Mouse (Mus musculus) T-cell, adult 2 months (primary cell): ENCODE measurements around the gene Cnn1.
"Not testable (repeated sequence)": the region's sequence is repeated elsewhere in the genome, so short reads cannot be mapped to it uniquely, and the experiment has no call there.

Experiments
- DNase-seq: peaks from one replicate; pipeline ENCODE4 v3.0.0; 2022; ENCODE audit warnings: low spot score

The Cnn1 gene

DNA sequence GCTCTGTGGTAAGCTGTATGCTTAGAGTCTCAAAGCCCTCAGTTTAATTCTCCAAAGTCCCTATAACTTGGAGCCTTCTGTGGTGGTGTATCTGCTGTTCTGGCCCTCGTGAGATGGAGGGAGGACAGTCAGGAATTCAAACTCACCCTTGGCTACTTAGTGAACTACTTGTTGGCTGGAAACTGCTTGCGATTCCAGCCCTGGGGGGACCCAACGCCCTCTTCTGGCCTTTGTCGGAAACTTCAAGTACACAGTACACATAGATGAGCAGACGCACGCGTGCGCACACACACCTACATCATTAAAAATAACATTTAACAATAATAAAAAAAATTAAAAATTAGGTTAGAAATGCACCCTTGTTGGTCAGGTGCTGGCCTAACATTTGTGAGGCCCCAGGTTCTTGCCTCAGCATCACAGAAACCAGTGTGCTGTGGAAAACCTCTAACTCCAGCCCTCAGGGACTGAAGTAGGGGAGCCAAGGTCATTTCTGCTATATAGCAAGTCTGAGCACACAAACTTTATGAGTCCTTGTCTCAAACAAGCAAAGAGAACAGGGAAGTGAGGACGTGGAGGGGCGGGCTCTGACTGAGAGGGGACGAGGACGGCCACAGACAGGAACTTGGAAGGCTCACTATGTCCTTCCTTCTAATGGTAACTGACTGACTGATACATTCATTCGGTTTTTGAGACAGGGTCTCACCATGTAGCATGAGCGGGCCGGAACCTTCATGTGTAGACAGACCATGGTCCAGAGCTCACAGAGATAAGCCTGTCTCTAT, 26.4 kb downstream of the Cnn1 start:
- DNase-seq: no peak

DNA sequence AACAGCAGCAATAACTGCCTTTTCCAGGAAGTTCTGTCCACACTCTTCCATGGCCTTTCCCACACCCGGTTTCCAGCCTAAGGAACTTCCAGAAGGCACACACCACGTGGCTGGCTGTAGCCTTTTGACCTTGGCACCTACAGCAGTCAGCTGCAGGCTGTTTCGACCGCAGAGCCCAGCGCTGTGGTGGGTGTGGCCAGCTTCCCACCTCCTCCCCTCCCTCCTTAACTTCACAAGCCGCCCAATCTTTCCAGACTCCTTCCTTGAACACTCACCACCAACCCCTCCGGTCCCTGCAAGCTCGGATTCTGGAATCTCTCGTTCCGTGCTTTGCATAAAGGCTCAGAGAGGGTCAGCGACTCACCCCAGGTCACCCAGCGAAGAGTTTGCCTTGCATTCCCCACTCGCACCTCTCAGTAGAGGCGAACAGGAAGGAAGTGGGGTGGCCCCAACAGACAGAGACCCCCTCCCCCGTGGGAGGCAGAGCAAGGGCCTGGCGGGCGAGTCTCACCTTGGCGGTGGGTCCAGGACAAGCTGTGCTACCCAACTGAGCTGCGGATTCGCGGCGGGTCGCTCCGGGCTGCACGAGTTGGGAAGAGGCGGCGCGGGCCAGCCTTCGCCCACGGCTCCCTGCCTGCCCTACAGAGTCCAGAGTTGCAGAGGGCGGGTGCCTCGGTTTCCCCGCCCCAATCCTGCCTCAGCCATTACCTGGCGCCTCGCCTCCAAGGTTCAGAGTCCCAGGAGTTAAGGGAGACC, 32.4 kb downstream of the Cnn1 start:
- DNase-seq: peak; percentile 60

DNA sequence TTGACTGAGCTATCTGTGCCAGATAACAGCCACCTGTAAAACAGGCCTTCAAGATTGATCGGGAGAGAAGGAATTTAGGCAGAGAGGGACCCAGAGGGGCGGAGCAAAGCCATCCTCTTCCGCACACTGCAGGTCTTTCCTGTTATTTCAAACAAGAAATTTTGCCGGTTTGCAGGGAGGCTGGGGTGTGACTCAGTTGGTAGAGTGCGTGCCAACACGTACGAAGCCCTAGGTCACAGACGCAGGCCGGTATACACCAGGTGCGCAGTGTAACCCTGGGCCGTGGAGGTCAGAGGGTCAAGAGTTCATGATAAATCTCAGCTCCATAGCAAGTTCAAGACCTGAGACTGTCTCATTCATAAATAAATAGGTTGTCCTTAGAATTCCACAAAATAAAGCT, 33.2 kb downstream of the Cnn1 start:
- peak; percentile 49 for DNase-seq

DNA sequence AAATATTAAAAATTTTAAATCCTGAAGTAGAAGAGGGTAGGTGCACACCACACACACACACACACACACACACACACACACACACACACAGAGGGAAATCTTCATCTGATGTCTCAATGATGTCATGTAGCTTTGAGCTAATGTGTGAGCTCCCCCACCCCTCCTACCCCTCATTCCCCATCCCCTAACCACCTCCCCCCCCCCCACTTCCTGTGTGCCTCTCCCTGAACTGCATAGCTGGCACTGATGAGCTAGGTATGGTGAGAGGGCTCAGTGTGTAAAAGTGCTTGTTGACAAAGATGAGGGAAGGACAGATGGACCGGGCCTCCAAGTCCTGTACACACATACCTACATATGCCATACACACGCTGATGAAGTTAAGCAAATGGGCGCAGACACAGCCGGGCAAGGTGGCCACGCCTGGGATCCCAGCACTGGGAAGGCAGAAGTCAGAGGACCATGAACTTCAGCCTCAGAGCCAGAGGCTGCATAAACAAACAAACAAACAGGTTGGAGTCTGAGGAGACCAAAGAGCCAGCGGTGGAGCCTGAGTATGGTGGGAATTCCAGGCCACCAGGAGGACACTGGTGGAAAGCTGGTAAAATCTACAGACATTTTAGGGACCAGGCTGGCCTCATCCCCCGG, 35.4 kb downstream of the Cnn1 start:
- peak; percentile 49 for DNase-seq

DNA sequence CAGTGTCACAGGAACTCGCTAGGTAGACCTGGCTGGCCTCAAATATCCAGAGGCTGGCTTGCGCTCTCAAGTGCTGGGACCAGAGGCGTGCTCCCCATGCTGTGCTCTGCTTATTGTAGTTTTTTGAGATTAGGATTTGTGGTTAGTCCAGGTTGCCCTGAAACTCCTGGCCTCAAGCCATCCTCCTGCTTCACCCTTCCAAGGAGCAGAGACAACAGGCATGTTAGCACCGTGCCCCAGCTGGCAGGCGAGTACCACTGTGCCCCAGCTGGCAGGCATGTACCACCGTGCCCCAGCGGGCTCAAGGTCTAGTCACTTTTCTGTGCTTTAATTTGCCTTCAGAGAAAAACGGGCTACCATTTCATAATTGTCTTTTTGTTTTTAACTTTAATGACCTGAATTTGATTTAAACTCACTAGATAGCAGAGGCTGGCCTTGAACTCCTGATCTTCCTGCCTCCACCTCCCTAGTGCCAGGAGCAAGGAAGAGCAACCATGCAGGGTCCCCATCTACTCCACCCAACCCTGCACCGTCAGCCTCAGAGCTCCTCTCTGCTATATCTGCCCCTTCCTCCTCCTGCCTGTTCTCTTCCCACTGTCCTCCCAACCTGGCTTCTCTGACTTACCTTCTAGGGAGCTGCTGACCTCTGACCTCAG, 36.1 kb downstream of the Cnn1 start:
- no peak for DNase-seq

DNA sequence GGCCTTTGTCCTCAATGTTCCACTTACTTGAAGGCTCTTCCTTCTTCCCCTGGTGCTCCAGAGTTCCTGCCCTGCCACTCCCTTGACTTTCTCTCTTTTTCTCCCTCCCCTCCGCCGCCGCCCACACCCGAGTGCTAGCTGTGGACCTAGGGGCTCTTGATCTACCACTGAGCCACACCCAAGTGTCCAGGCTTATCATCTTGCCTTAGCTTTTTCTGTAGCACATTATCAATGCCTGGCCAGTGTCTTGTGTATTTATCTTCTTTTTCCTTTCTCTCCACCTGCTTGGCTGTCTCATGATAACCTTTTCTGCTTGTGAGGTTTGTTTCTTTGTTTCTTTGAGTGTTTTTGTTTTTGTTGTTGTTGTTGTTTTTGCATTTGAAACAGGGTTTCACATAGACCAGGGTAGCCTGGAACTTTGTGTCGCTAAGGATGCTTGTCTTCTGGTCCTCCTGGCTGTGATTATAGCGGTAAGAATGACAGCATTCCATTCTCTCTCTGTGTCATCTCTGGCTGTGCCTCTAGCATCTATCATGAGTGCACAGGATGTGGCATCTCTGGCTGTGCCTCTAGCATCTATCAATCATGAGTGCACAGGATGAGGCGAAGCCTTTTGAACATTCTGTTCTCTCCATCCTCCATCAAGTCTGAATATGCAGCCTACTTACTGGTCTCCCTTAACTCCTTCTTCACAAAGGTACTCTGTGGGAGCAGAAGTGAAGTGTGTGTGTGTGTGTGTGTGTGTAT, 36.8 kb downstream of the Cnn1 start, which contains the start of gene Acp5:
Gene Acp5 (minus strand): TSS at position 68 of the 747 bp plus-strand sequence.
- DNase-seq: peak; percentile 67

DNA sequence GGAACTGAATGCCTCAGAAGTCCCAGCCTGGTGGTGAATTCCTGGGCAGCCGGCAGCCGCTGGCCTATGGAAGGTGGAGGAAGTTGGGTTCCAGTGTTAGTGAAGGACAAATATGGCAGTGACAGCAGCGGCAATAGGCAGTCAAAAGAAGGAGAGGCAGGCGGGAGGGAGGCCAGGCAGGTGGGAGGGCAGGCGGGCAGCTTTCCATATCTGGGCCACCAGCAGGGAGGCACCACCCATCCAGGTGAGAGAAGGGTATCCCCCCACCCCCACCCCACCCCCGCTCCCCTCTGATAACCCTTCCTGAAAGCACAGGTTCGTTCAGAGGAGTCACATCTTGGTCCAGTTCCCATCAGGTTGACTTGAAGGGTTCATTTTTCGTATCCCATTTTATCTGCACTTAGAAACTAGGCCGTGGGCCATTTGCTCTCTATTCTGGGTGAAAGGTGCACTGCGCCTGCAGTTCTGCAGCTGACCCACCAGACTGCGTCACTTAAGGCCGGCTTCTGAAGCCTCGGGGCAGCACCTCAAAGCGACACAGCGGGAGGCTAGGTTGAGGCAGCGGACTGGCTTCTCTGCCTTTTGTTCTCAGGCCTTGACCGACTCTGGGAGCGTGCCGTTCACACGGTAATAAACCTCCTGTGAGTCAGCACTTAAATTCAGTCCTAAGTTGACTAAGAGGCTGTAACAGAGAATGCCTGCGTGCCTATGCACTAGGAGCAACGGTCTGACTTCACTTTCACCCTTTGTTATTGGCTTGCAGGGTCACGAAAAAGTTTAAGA, 37.9 kb downstream of the Cnn1 start:
- DNase-seq: no peak

DNA sequence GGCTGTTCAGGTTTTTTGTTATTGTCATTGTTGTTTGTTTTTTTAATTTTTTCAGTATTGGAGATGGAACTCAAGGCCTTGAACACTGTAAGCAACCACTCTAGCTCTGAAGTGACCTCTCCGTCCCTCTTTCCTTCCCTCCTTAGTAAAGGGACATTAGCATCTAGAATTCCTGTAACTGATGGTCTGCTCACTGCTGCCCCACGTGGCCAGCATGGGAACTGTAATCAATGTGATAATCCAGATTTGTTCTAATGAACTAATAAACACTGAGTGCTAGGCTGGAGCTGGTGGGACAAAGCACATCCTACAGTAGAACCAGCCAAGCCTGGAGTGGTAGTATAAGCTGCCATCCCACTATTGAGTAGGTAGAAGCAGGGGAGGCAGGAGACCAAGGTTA, 39.5 kb downstream of the Cnn1 start:
- DNase-seq: no peak

DNA sequence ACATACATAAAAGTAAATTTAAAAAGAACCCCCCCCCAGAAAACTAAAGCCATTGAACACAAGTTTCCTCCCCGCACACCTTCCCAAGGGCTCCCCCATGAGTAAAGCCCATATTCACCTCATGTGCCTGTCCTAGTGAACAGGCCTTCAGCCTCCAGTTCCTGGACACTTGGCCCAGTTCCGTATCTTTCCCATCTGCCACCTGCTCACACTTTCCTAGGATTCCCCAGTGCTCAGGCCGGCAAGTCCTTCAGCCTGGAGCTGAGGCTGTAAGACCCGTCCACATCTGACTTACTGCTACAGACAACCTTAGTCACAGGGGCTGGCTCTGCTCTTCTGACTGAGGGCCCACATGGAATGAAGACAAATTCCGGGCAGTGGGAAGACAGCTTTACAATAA, 40.7 kb downstream of the Cnn1 start:
- DNase-seq: no peak

DNA sequence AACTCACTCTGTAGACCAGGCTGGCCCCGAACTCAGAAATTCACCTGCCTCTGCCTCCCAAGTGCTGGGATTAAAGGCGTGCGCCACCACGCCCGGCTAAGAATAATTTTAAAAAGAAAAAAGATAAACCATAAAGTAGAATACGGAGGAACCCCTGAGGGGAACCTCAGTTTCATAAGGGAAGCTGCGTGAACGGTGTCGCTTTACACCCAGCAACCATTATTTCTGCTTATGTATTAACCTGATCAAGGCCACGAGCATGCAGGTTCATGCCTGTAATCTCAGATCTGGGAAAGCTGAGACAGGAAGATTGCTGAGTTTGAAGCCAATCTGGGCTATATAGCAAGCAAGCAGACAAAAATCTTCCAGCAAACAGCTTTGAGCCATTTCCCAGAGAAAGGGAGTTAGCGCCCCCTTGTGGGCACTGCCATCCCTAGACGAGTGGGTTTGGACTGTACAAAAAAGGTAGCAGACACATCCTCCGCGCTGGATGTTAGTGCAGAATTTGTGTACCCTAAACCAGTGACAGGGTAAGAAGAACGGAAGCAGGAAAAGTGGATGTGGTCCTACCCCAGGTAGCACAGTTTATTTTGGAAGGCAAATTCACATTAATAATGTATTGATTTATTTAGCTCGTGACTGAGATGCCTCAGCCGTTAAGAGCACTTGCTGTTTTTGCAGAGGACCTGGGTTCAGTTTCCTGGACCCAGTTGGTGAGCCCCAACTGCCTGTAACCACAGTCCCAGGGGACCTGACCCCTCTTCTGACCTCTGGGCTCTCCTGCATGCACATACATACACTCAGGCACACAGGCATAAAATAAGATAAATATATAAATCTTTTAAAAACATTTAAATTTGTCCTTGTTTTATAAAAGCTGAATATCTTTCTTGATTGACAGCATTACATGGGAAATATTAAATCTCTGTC, 44.4 kb downstream of the Cnn1 start:
- peak; percentile 87 for DNase-seq

DNA sequence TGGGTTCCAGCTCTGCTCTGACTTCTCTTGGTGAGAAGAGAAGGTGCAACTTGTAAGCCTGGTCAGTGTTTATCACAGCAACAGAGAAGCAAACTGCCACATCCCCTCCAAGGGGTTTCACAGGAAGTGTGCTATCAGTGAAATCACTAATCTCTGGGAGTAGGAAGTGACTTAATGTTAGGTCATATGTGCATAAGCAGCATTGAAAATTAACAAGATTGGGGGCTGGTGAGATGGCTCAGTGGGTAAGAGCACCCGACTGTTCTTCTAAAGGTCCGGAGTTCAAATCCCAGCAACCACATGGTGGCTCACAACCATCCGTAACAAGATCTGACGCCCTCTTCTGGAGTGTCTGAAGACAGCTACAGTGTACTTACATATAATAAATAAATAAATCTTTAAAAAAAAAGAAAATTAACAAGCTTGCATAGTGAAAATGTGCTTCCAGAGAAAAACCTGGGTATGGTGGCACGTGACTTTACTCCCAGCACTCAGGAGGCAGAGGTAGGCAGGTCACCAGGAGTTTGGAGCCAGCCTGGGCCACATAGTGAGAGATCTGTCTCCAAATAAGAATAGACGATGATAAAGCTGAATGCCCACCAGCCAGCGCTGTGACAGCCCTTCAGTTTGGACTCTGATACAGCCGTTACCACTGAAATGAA, 45.4 kb downstream of the Cnn1 start:
- DNase-seq: no peak

DNA sequence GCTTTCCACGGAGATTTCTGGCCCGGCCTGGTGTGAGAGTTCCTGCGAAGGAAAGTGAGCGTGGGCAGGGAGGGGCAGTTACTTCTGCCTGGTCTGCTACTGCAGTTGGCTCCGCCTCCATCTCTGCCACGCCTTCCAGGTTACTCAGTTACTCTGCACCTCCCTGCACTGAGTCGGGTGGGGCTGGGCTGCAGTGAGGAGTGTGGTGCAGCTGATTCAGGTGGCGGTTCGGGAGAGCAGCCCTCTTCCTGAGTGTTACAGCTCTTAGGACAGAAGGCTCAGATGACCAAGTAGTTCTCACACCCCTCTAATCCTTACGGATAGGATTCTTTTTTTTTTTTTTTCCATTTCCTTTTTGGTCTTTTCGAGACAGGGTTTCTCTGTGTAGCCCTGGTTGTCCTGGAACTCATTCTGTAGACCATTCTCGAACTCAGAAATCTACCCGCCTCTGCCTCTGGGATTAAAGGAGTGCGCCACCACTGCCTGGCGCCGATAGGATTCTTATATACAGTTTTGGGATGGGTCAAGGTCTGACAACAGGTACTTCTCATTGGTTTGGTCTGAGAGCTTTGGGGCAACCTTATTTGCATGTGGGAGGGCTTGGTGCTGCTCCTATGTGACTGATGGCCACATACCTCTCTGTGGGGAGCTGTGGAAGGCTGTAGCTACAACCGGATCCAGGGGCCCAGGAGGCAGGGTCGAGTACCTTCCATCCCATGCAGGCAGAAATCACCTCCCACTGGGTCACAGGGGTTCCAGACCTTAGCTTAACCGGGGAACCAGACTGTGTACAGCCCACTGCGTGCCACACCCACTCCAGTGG, 50.6 kb downstream of the Cnn1 start:
- no peak for DNase-seq

DNA sequence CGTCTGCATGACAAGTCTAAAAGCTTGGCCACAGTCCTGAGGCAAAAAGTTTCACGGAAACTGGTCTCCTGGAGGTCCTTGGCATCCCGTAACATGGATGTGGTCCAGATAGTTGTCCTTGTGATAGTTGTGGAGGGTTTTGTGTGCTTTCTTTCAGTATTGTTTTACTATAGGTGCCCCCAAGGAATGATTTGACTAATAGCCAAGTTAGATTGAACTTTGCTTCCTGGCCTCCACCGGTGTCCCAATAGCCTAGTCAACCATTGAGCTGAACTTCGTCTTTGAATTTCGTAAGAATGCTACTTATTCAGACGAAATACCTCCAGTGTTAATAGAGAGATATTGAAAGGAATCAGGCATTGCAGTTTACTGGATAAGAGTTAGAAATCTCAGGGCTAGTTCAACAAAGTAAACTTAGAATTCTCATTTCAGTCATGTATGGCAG, 51.3 kb downstream of the Cnn1 start:
- DNase-seq: not testable (repeated sequence)

DNA sequence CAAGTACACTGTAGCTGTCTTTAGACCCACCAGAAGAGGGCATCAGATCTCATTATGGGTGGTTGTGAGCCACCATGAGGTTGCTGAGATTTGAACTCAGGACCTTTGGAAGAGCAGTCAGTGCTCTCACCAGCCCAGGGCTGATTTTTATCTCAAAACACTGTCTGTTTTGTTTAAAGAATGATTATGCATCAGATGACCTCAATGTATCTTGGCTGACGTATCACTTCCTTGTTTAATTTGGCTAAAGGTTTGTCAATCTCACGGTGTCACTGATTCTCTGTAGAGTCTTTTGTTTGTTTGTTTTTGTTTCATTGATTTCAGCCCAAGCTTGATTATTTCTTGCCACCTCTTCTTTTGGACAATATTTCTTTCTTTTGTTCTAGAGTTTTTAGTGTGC, 51.9 kb downstream of the Cnn1 start:
- no peak for DNase-seq

DNA sequence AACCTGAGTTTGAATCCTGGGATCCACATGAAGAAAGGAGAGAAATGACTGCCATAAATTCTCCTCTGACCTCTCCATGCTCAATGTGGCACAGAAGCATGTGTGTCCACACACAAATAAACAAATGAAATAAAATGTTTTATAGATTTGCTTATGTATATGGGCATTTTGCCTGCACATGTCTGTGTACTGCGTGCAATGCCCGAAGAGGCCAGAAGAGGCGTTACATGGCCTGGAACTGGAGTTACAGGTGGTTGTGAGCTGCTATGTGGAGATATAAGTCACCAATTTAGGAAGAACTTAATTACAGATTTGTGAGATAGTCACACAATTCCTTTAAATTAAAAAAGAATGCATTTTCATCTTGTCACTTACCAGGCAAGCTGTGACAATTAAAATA, 54.8 kb downstream of the Cnn1 start:
- DNase-seq: no peak

DNA sequence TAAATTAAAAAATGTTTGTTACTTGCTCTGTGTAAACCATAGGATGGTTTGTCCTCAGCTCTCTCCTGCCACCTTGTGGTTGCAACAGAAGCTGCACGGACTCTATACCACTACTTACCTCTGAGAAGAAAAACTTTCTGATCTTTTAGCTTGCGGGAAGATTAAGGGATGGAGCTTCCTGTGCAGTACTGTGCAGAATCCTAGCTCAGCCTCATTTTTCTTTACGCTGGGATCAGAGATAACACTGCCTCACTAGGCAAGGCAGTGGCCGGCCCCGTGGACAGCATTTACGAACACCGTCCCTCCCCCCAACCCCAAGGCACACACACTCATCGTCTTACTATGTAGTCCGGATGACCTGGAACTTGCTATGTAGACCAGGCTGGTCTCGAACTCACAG, 56.6 kb downstream of the Cnn1 start:
- DNase-seq: peak; percentile 75

DNA sequence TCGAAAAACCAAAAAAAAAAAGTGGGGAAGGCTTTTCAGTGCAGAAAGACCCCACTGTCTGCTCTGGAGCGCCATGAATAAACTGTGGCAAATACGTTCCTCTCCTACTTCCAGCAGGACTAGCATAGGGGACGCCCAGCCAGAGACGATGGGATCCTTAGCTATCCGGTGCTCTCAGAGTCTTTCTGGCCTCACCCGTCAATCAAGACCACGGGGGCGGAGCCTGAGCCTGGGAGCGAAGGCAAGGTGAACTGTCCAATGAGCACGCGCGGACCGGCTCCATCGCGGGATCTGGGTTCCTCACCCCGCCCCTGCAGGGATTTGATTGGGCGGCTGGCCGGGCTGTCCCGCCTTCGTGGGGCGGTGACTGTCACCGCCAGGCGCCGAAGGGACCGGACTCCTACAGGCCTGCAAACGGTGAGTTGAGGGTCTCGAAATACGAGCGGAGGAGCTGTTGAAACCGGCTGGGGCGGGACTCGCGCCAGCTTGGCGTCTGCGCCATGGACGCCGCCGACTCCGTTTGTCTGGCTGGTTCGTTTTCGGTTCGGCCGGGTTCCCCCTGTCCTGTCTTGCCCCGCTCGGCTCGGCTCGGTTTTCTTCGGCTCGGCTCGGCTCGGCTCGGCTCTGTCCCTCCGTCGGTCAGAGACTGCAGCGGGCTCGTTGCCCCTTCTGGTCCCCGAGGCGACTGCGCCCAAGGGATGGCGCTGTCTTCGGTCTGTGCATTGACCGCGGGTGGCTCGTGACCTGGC, 57.7 kb downstream of the Cnn1 start, which contains the start of gene Pigyl:
Gene Pigyl (plus strand): TSS at position 350 of the 749 bp plus-strand sequence.
- peak; percentile 97 for DNase-seq
